Mouse (Mus musculus): ENCODE measurements around the gene Phf24.

DNA sequence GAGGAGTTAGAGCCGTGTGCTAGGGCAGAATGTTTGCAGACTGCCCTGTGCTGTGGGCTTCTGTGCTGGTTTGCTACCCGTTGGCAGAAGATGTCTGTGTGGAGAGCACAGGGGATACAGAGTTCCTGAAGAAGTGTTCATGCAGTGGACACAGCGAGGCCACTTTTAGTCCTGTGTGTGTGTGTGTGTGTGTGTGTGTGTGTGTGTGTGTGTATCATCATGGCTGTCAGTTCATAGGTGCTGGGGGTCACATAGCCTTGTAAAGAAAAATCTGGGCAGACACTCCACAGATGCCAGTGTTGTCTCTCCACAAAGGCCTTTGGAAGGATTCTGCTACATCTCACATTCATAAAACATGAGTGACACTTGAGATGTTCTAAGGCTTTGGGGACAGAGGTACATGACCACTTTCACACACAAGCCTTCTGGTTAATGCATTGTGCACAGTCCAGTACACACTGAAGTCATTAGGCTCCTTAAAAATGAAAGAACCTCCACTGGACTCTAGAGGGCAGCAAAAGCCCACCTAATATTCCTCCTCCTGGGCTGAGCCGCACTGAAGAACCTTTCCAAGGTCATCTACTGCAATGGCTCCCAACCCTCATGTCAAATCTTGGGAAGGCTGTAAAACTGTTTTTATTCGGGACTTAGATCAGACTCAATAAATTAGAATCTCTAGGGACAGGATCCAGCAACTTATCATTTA, 39.7 kb upstream of the Phf24 start:
- TF ChIP-seq CTCF (IDR thresholded peaks at IDR 0.05; ENCODE audit: low read depth) (peak; percentile 86), EP300 (optimal IDR thresholded peaks at IDR 0.05) (no peak)

Data from stomach, postnatal 0 days (tissue).